Mouse (Mus musculus): ENCODE results near the gene Kcnq4. TPM values are rescaled to one million over a fixed set of nuclear protein-coding genes. Genes with fewer than 3 reads are reported as not detected.
A peak's percentile ranks its signal among the peaks of the same experiment; 100 is the strongest.

Gene Kcnq4
- polyA plus RNA-seq, 1 experiment from 2014 or later: 5.2 TPM

DNA sequence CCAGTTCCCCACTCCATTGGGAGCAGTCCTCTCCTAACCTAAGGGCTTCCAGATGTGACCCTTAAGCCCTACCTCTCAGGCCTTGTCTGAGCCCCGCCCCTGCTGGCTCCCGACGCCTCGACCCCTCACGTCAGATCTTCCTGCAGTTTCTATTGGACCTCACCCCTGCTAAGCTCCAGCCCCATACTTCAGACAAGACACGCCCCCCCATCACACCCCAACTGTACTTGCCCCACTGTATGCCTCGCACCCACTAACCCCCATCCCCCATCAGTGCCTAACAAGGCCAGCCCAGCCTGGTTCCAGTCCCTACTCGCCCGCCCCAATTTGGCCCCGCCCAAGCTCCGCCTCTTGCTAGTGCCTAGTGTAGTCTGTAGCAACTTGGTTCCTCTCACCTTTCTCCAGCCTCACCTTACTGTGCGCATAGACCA is 32.3 kb downstream of the Kcnq4 start:
- Histone ChIP-seq H3K4me2 (ENCODE audit: low read depth, low read length) (peak overlapping the region; percentile 62), H3K27ac (ENCODE audit: low read depth, low read length) (no peak overlapping the region), H3K4me1 (ENCODE audit: control insufficient read depth, insufficient read depth, low read length) (peaks cover 10% of the 10 kb centered on the region), H3K36me3 (ENCODE audit: control insufficient read depth, insufficient read depth, low read length) (no peaks in the 10 kb centered on the region), H3K9me3 (ENCODE audit: control insufficient read depth, low read length) (no peaks in the 10 kb centered on the region), H3K9ac (replicated peaks; ENCODE audit: low read depth, low read length) (0 out of 2 replicates have a peak overlapping the region, but pooled peaks have one; percentile 25), H3K4me3 (ENCODE audit: low read depth, low read length) (peak overlapping the region; percentile 31), H3K27me3 (ENCODE audit: control insufficient read depth, insufficient read depth, low read length) (peaks cover 3% of the 10 kb centered on the region)
- peak; percentile 82 for ATAC-seq (ENCODE audit: low read depth)
- WGBS: under 1% methylated on average over 12 of the region's 12 CpGs

DNA sequence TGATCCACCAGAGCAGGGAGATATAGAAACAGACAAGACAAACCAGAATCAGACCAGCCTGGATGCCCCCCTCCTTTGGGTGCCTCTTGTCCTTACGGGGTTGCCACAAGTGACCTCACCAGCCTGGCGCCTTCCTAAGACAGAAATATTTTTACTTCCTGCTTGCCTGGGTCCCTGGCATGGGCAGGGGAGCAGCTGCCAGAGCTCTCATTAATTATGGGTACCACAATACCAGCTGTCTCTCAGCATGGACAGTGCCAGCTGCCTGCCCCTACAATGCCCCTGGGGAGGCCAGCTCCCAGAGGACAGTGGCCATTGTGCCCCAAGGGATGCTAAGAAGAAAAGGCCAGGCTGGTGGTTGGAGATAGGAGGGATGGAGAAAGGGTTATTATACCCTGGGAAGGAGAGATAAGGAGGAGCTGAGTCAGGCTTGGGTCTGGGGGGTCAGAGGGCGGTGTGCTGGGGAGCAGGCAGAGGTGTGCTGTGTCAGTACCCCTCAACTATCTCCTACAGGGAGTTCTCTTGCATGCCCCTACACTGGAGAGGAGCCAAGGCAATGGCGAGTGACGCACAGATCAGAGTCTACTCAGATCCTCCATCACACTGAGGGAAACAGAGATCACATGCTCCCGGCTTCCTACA is 34.4 kb downstream of the Kcnq4 start:
- H3K4me2 ChIP-seq (ENCODE audit: low read depth, low read length): no peak overlapping the region
- peaks cover 3% of the 10 kb centered on the region for H3K27me3 ChIP-seq (ENCODE audit: control insufficient read depth, insufficient read depth, low read length)
- no peak overlapping the region for H3K27ac ChIP-seq (ENCODE audit: low read depth, low read length)
- WGBS: 42% methylated on average over 6 of the region's 6 CpGs
- peaks cover 10% of the 10 kb centered on the region for H3K4me1 ChIP-seq (ENCODE audit: control insufficient read depth, insufficient read depth, low read length)
- no peak for ATAC-seq (ENCODE audit: low read depth)
- H3K9me3 ChIP-seq (ENCODE audit: control insufficient read depth, low read length): no peaks in the 10 kb centered on the region
- no peaks in the 10 kb centered on the region for H3K36me3 ChIP-seq (ENCODE audit: control insufficient read depth, insufficient read depth, low read length)
- H3K9ac ChIP-seq (replicated peaks; ENCODE audit: low read depth, low read length): no peak overlapping the region
- H3K4me3 ChIP-seq (ENCODE audit: low read depth, low read length): no peak overlapping the region

DNA sequence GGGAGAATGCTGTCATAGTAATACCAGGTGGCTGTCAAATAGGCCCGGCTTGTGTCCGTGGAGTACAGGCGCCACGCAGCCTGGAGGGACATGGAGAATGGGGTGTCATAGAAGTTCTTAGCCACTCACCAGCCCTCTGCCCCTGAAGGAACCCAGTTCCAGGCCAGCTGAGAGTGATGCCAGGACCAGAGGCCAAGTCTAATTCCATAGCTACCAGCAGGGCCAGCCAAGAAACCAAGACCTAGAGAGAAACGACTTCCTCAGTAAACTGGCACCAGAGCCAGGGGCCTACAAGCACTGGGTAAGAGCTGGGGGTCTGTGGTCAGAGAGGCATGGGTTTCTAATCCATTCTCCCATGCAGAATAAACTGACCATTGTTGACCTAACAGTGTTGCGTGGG is 35.4 kb downstream of the Kcnq4 start:
- H3K4me2 ChIP-seq (ENCODE audit: low read depth, low read length): no peak overlapping the region
- 96% methylated on average over 6 of the region's 6 CpGs for WGBS
- H3K9me3 ChIP-seq (ENCODE audit: control insufficient read depth, low read length): no peaks in the 10 kb centered on the region
- H3K36me3 ChIP-seq (ENCODE audit: control insufficient read depth, insufficient read depth, low read length): no peaks in the 10 kb centered on the region
- ATAC-seq (ENCODE audit: low read depth): no peak
- peaks cover 10% of the 10 kb centered on the region for H3K4me1 ChIP-seq (ENCODE audit: control insufficient read depth, insufficient read depth, low read length)
- no peak overlapping the region for H3K9ac ChIP-seq (replicated peaks; ENCODE audit: low read depth, low read length)
- no peak overlapping the region for H3K4me3 ChIP-seq (ENCODE audit: low read depth, low read length)
- no peak overlapping the region for H3K27ac ChIP-seq (ENCODE audit: low read depth, low read length)
- H3K27me3 ChIP-seq (ENCODE audit: control insufficient read depth, insufficient read depth, low read length): peaks cover 3% of the 10 kb centered on the region

DNA sequence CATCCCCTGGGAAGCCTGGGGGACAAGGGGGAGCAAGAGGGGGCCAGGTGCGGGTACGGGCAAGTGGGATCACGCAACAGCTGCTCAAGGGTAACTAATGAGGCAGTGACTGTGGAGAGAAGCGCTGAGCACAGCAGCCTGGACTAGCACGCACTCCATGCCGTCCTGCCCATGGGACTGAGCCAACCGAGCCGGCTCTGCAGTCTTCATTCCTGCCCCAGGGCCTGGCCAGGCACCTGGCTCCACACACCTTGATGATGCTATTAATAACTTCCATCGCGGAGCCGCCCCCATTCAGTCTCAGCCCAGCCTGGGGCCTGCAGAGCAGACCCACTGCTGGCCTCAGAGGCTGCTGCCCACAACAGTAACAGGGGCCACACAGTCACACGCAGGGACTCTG is 36.2 kb downstream of the Kcnq4 start:
- WGBS: 61% methylated on average over 12 of the region's 12 CpGs
- Histone ChIP-seq H3K36me3 (ENCODE audit: control insufficient read depth, insufficient read depth, low read length) (no peaks in the 10 kb centered on the region), H3K9me3 (ENCODE audit: control insufficient read depth, low read length) (no peaks in the 10 kb centered on the region), H3K4me3 (ENCODE audit: low read depth, low read length) (no peak overlapping the region), H3K9ac (replicated peaks; ENCODE audit: low read depth, low read length) (no peak overlapping the region), H3K27ac (ENCODE audit: low read depth, low read length) (no peak overlapping the region), H3K4me1 (ENCODE audit: control insufficient read depth, insufficient read depth, low read length) (peaks cover 10% of the 10 kb centered on the region), H3K4me2 (ENCODE audit: low read depth, low read length) (no peak overlapping the region), H3K27me3 (ENCODE audit: control insufficient read depth, insufficient read depth, low read length) (peaks cover 2% of the 10 kb centered on the region)
- ATAC-seq (ENCODE audit: low read depth): no peak

DNA sequence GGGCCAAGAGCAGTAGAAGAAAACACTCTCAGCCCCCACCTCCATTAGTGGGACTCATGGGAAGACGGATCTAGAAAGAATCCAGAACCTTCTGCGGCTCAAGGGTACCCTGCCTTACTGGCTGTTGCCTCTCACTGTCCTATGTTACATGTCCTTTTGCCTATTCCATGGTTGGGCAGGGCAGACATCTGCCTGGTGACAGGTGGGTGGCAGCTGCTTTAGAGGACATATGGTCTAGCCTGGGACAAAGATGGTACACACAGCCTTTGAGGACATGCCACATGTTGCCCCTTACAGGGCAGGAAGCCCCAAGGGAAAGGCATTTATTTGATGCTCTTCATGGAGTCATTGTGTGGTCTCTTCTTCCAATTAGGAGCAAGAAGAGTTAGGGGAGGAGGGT is 45.9 kb downstream of the Kcnq4 start:
- no peak for ATAC-seq (ENCODE audit: low read depth)
- H3K9ac ChIP-seq (replicated peaks; ENCODE audit: low read depth, low read length): no peak overlapping the region
- H3K27ac ChIP-seq (ENCODE audit: low read depth, low read length): no peak overlapping the region
- H3K36me3 ChIP-seq (ENCODE audit: control insufficient read depth, insufficient read depth, low read length): no peaks in the 10 kb centered on the region
- H3K4me3 ChIP-seq (ENCODE audit: low read depth, low read length): no peak overlapping the region
- H3K4me1 ChIP-seq (ENCODE audit: control insufficient read depth, insufficient read depth, low read length): no peaks in the 10 kb centered on the region
- no peak overlapping the region for H3K4me2 ChIP-seq (ENCODE audit: low read depth, low read length)
- 95% methylated on average over 2 of the region's 2 CpGs for WGBS
- no peaks in the 10 kb centered on the region for H3K9me3 ChIP-seq (ENCODE audit: control insufficient read depth, low read length)
- H3K27me3 ChIP-seq (ENCODE audit: control insufficient read depth, insufficient read depth, low read length): peaks cover 12% of the 10 kb centered on the region

DNA sequence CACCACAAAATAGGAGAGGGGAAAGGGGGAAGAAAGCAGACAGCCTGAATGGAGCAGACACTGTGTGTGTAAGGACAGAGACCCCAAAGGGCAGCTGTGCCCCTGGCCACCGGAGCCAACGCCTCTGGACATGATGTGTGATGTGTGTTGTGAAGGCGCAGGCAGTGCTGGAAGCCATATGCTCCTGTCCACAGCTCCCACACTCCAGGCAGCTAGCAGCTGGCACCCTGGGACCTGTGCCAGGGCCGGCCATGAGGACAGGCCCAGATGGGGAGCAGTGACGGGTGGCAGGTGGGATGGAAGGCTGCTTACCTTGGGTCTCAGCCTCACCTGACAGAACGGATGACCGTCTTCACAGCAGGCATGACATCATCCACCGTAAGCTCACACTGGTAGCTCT is 46.4 kb downstream of the Kcnq4 start:
- Histone ChIP-seq H3K4me2 (ENCODE audit: low read depth, low read length) (no peak overlapping the region), H3K27me3 (ENCODE audit: control insufficient read depth, insufficient read depth, low read length) (peaks cover 16% of the 10 kb centered on the region), H3K4me1 (ENCODE audit: control insufficient read depth, insufficient read depth, low read length) (no peaks in the 10 kb centered on the region), H3K4me3 (ENCODE audit: low read depth, low read length) (no peak overlapping the region), H3K9ac (replicated peaks; ENCODE audit: low read depth, low read length) (no peak overlapping the region), H3K27ac (ENCODE audit: low read depth, low read length) (no peak overlapping the region), H3K36me3 (ENCODE audit: control insufficient read depth, insufficient read depth, low read length) (no peaks in the 10 kb centered on the region), H3K9me3 (ENCODE audit: control insufficient read depth, low read length) (no peaks in the 10 kb centered on the region)
- 70% methylated on average over 8 of the region's 8 CpGs for WGBS
- ATAC-seq (ENCODE audit: low read depth): no peak

DNA sequence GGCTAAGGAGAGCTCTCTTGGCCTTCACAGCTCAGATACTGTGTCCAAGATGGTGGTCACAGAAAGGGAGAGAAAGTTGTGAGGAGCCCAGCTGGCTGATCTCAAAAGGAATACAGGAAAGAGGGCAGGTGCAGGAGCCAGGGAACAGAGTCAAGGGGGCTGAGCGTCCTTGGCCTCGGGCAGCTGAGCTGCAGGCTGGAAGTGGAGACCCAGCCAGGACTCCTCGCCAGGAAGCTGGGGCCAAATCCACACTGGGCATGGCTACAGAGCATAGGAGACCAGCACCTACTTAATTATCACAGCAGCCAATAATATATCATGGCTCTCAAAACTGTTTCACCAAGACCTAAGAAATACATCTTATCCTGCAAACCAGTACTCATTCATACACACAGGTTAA is 47.2 kb downstream of the Kcnq4 start:
- Histone ChIP-seq H3K36me3 (ENCODE audit: control insufficient read depth, insufficient read depth, low read length) (no peaks in the 10 kb centered on the region), H3K27me3 (ENCODE audit: control insufficient read depth, insufficient read depth, low read length) (peaks cover 16% of the 10 kb centered on the region), H3K27ac (ENCODE audit: low read depth, low read length) (no peak overlapping the region), H3K4me3 (ENCODE audit: low read depth, low read length) (no peak overlapping the region), H3K4me1 (ENCODE audit: control insufficient read depth, insufficient read depth, low read length) (no peaks in the 10 kb centered on the region), H3K9ac (replicated peaks; ENCODE audit: low read depth, low read length) (no peak overlapping the region), H3K9me3 (ENCODE audit: control insufficient read depth, low read length) (no peaks in the 10 kb centered on the region), H3K4me2 (ENCODE audit: low read depth, low read length) (no peak overlapping the region)
- no peak for ATAC-seq (ENCODE audit: low read depth)
- 80% methylated on average over 3 of the region's 3 CpGs for WGBS

DNA sequence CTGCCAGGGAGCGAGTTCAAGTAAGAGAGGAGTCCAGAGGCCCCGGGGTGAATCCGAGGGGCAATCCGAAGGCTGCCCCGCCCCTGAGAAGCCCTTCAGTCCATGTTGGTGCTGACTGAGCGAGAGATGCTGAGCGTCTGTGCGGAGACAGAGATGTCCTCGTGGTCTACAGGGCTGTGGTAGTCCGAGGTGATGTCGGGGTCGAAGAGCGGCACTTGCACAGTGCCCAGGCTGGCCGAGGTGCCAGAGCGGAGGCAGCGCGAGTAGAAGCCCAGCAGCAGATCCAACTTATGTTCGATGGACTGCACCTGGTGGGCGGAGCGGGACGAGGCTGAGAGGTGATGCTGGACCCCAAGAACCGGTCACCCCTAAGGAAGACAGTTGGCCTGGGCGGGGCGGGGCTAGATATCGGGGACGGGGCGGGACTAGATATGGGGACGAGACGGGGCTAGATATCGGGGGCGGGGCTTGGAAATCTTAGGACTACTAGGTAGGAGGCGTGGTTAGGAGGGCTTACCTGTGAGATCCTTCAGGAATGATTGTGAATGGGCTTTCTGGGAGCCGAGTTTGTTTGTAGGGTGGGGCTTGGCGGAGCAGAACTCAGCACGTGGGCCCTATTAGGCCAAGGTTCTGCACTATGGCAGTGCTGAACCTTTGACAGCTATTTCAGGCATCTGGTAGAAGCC is 50.5 kb downstream of the Kcnq4 start:
- H3K4me3 ChIP-seq (ENCODE audit: low read depth, low read length): no peak overlapping the region
- H3K9me3 ChIP-seq (ENCODE audit: control insufficient read depth, low read length): no peaks in the 10 kb centered on the region
- H3K36me3 ChIP-seq (ENCODE audit: control insufficient read depth, insufficient read depth, low read length): no peaks in the 10 kb centered on the region
- ATAC-seq (ENCODE audit: low read depth): no peak
- 15% methylated on average over 35 of the region's 35 CpGs for WGBS
- H3K4me2 ChIP-seq (ENCODE audit: low read depth, low read length): no peak overlapping the region; the same call in 1 of the 2 replicates
- no peak overlapping the region for H3K27ac ChIP-seq (ENCODE audit: low read depth, low read length)
- peaks cover 16% of the 10 kb centered on the region for H3K27me3 ChIP-seq (ENCODE audit: control insufficient read depth, insufficient read depth, low read length)
- no peak overlapping the region for H3K9ac ChIP-seq (replicated peaks; ENCODE audit: low read depth, low read length)
- H3K4me1 ChIP-seq (ENCODE audit: control insufficient read depth, insufficient read depth, low read length): no peaks in the 10 kb centered on the region

DNA sequence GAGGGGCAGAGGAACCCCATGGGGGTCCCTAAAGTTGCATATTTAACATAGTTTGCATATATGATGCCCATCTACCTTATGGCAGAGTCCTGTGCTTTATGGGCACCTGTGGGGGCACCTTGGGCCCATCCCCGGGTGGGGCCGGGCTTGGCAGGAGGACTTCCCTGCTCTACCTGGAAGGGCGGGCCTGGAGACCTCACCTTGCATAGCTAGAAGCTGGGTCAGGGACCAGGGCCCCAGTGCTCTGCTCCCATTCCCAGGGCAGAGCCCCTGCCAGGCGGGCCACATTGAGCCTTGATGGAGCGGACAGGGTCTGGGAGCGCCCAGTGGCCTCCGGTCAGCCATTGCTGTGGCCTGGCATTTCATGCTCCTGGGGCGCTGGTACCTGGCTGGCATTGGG is 51.1 kb downstream of the Kcnq4 start:
- H3K27ac ChIP-seq (ENCODE audit: low read depth, low read length): no peak overlapping the region
- H3K9me3 ChIP-seq (ENCODE audit: control insufficient read depth, low read length): no peaks in the 10 kb centered on the region
- H3K4me3 ChIP-seq (ENCODE audit: low read depth, low read length): no peak overlapping the region
- 87% methylated on average over 8 of the region's 8 CpGs for WGBS
- H3K4me1 ChIP-seq (ENCODE audit: control insufficient read depth, insufficient read depth, low read length): no peaks in the 10 kb centered on the region
- no peak overlapping the region for H3K4me2 ChIP-seq (ENCODE audit: low read depth, low read length)
- H3K27me3 ChIP-seq (ENCODE audit: control insufficient read depth, insufficient read depth, low read length): peaks cover 16% of the 10 kb centered on the region
- H3K9ac ChIP-seq (replicated peaks; ENCODE audit: low read depth, low read length): no peak overlapping the region
- H3K36me3 ChIP-seq (ENCODE audit: control insufficient read depth, insufficient read depth, low read length): no peaks in the 10 kb centered on the region
- no peak for ATAC-seq (ENCODE audit: low read depth)
